Mouse (Mus musculus) heart, adult 8-10 months (tissue): ENCODE measurements around the gene Spop. TPM values are rescaled to one million over a fixed set of nuclear protein-coding genes. Genes with fewer than 3 reads are reported as not detected.
A peak's percentile ranks its signal among the peaks of the same experiment; 100 is the strongest.
"Not testable (repeated sequence)": the region's sequence is repeated elsewhere in the genome, so short reads cannot be mapped to it uniquely, and the experiment has no call there.

Experiments used
- DNase-seq: peaks from one replicate; pipeline ENCODE4 v3.0.0; 2022; ENCODE audit warnings: low spot score
- total RNA-seq, 4 experiments: library from RNA; stranded (reverse); gene quantifications; 2 replicates each; pipeline ENCODE4 v1.2.4; 2022

The Spop gene
- total RNA-seq, 4 experiments from 2014 or later: 159 to 184 (median 160) TPM

DNA sequence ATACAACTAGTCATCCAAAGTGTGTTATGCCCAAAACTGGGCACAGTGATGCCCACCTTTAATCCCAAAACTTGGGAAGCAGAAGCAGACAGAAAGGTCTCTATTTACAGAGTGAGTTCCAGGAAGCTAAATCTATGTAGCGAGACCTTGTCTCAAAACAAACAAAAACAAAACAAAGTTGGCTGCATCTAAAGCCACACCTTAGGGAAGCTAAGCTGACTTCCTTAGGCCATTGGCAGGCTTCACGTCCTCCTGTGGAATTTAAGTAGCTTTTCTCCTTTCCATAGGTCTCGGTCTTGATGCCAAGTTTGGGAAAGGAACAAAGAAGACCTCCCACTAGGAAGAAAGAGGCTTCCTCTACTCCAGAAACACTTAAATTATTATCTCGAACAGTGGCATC is 22.7 kb upstream of the Spop start:
- no peak for DNase-seq

GRCm38 (mm10) chr11:95391743-95392142 is 22.1 kb upstream of the Spop start:
- DNase-seq: no peak

- no peak for DNase-seq
Observed at GRCm38 (mm10) chr11:95392223-95392667, 21.6 kb upstream of the Spop start.

GRCm38 (mm10) chr11:95392708-95393499 is 21.0 kb upstream of the Spop start:
- no peak for DNase-seq

- DNase-seq: no peak
Observed at GRCm38 (mm10) chr11:95393500-95393816, 20.4 kb upstream of the Spop start.

GRCm38 (mm10) chr11:95394112-95394511 is 19.8 kb upstream of the Spop start:
- DNase-seq: no peak

GRCm38 (mm10) chr11:95396548-95396947 is 17.3 kb upstream of the Spop start:
- no peak for DNase-seq

DNA sequence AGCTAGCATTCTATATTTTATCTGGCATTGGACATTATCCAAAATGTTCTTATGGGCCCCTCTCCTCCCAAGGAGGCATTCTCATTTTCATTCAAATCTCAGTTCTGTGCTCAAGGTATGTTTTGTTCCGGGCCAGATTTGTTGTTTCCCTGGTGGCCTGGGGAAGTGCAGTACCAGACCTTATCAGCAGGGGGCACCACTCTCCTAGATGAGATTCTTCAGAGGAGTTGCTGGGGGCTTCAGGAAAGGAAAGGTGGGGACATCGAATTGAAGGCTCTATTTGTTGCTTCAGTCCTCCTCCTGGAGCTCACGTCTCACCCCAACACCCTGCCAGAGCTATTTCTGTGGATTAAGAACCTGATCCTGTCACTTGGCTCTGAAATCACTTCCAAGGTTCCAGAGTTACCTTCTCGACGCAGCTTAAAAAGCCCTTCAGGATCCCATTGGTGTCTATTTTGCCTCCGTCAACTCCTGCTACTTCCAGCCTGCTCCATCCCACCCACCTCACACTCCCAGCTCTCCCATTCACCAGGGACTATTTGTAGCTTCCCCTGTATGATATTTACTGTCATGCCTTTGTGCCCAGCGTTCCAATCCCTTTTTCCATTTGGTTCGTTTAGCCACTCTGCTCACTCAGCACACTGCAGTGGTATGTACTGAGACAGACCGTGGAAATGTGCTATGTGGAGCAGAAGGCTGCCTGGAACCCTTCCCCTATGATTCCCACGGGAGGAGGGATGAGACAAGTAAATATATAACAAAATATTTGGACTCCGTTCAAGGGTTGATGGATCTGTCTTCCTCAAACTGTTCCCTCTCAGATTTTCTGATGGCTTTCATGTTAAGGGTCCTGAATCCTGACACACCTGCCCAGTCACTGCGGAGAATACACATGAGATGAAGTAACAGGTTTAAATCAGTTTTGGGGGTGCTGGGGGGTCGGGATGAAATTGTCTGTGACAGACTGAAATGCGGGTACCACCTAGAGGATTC is 15.7 kb upstream of the Spop start:
- peak; percentile 75 for DNase-seq

DNA sequence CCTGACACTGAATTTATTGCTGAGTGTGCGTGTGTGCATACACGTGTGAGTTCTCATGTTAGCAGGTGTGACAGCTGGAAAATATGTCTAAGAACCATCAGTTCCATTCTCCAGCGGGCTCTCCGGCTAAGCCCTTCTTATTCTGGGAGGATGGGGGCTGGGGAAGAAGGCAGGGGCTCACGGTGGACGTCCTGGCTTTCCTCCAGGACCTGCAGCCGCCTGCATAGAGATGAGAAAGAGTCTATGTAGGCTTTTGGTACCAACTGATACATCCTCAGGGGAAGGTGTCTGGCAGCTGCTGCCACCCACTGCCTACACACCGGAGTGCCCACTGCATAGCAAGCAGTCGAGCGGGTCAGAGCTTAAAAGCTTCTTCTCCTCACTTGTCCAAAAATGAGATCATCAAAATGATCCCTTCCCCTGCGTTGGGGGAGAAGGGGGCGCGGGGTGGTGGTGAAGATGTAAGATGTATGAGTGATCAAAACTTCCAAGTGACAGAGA is 14.3 kb upstream of the Spop start:
- DNase-seq: no peak

DNA sequence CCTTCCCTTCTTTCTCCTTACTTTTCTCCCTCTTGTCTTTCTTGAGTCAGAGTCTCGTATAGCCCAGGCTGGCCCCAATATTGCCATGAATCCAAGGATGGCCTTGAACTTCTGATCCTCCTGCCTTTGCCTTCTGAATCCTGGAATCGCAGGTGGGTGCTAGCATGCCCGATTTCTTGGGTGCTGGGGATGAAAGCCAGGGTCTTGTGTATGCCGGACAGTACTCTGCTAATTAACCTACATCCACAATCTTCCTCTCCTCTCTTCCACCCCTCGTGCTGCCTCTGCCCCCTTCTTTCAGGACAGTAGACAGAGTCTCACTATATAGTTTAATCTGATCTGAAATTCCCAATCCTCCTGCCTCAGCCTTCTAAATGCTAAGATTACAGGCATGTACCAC is 12.3 kb upstream of the Spop start:
- DNase-seq: no peak

DNA sequence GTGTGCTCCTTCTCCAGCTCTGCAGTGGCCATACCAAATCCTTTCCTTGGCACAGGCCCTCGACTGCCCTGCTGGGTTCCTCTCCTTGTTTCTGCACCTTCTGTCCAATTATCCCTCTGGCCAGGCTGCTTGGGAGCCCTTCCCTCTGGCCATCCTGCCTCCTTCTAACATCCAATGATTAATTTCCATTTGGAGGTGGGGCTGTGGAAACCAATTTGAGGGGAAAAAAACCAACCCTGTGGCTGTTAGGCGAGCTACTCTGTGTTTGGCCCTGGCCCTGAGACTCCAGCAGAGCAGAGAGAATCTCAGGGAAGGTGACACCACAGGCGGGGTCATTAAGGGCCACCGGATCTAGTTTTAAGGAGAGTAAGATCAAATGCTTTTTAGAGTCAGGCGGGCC is 11.7 kb upstream of the Spop start:
- DNase-seq: no peak

DNA sequence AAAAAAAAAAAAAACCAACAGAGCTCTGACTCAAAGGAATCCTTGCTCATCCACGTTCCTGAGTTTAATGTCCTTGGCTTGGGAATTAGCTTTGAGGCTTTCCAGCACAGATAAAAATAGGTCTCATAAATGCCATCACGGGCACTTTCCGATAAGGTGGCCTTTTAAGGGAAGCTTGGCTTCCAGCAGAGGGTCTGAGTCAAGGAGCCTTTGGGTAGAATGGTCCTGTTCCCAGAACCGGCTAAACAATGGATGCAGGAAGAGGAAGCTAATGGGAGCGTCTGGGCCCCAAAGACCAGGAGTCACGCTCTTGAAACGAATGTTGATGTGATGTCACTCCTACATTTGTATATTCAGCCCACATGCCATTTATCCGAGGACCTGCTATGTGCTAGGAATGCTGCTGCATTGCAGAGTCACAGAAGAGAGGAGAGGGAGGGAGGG is 11.2 kb upstream of the Spop start:
- peak; percentile 57 for DNase-seq

- no peak for DNase-seq
Observed at GRCm38 (mm10) chr11:95403382-95404340, 10.2 kb upstream of the Spop start.

DNA sequence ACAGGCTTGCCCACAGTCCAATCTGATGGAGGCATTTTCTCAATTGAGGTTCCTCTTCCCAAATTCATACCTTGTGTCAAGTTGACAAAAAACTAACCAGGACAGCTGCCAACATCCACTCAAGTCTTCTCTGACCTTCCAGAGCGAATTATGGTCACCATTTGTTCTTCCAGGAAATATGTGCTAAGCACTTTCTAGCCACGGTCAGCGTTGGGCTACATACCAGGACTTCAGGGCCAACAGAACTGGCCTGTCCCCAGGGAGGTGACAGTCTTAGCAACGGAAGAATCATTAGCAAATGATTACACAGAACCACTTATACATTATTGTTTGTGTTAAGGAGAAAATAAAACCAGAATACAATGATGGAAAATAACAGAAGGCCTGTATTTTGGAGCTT is 8.1 kb upstream of the Spop start:
- peak; percentile 45 for DNase-seq

GRCm38 (mm10) chr11:95406398-95406797 is 7.5 kb upstream of the Spop start:
- DNase-seq: not testable (repeated sequence)

- DNase-seq: no peak
Observed at GRCm38 (mm10) chr11:95409450-95410112, 4.3 kb upstream of the Spop start.

GRCm38 (mm10) chr11:95411453-95412013 is 2.3 kb upstream of the Spop start:
- DNase-seq: no peak

DNA sequence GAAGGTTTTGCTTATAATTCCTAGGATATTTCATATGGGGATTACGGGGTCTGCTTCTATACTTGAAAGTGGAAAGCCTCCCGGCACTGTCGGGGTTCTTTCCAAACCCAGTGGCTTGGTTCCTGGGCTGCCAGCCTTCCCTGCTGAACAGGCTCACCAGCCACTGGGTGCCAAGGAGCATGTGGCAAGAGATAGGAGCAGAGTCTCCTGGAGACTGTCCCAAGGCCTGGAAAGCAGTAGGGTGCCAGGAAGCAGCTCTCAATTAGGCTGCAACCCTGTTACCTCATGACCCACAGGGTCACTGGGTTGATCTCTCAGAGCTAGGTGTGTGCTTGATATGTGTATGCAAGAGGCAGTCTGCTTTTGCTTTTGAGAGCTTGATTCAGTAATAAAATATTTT is 1.3 kb upstream of the Spop start:
- DNase-seq: no peak

GRCm38 (mm10) chr11:95414536-95415161 is 769 bp downstream of the Spop start:
- DNase-seq: peak; percentile 94

- DNase-seq: peak; percentile 32
Observed at GRCm38 (mm10) chr11:95415931-95416330, 2.1 kb downstream of the Spop start.
